Mouse (Mus musculus) spleen, adult 2 months (tissue): ENCODE data around the gene Parvb.

Experiments used
- CTCF ChIP-seq: fragments of 200-500 bp; IDR thresholded peaks from 2 replicates; pipeline ENCODE4 v1.5.1; 2011; ENCODE audit warnings: mild to moderate bottlenecking, inconsistent platforms; ENCODE audit not compliant: insufficient read depth, insufficient read length, insufficient replicate concordance; ENCODE audit errors: extremely low read depth
- POLR2A ChIP-seq: fragments of 200-500 bp; IDR thresholded peaks from 2 replicates; pipeline ENCODE4 v1.6.1; 2011; ENCODE audit warnings: low read depth, low read length, inconsistent platforms

- TF ChIP-seq CTCF (no peak), POLR2A (no peak)
Measured at GRCm38 (mm10) chr15:84355081-84355480, 123.2 kb downstream of the Parvb start.
